Mouse (Mus musculus): ENCODE measurements around the gene Iqsec2.

- TF ChIP-seq CTCF (IDR thresholded peaks at IDR 0.05) (no peak), EP300 (IDR thresholded peaks at IDR 0.05; ENCODE audit: insufficient read depth, low read depth, low read length) (no peak), POLR2A (IDR thresholded peaks at IDR 0.05; ENCODE audit: insufficient read depth, low read depth, low read length) (no peak)
Measured at GRCm38 (mm10) chrX:152148706-152149105, 4.6 kb downstream of the Iqsec2 start.

All from heart, adult 2 months (tissue).